17 mouse cellular contexts compared by ENCODE assay signal in genomic region chr5:32761566-32762140, GRCm38 (mm10). TPM values are rescaled to one million over a fixed set of nuclear protein-coding genes. Genes with fewer than 3 reads are reported as not detected.
DNase-seq lines count a peak whose midpoint lies in the region; ATAC-seq and TF ChIP-seq lines count a peak whose summit lies in the region.
"Had no signal": no experiment of that assay in that cellular context is flagged by ENCODE, and none has a peak within 500 bp of the region (broad histone marks: within the 10 kb centered on the region; RNA-seq: fewer than 3 reads in every experiment).

No protein-coding gene starts in this region.

- no peak for TF ChIP-seq EP300 in heart, adult 2 months (IDR thresholded peaks at IDR 0.05; ENCODE audit: insufficient read depth, low read depth, low read length)

- peak; percentile 64 for ATAC-seq in heart, embryonic 16.5 days (replicated peaks; ENCODE audit: extremely low read depth, insufficient read depth, low FRiP score)
- ATAC-seq: hindbrain, postnatal 0 days; liver, embryonic 12.5 days had no signal

- no peak overlapping the region for H3K4me3 ChIP-seq in heart, adult 2 months
- no peak overlapping the region for H3K4me3 ChIP-seq in heart, embryonic 10.5 days
- H3K4me3 ChIP-seq in heart, embryonic 16.5 days (ENCODE audit: low read length), result no peak overlapping the region
- H3K4me3 ChIP-seq: embryonic facial prominence, embryonic 12.5 days; forebrain, embryonic 12.5 days; layer of hippocampus, adult 2 months; liver, embryonic 12.5 days; myocyte had no signal

- H3K79me2 ChIP-seq in heart, adult 2 months (replicated peaks; ENCODE audit: control insufficient read depth, insufficient read depth, low read length), result no peaks in the 10 kb centered on the region

- H3K4me1 ChIP-seq in heart, adult 2 months (ENCODE audit: control insufficient read depth, insufficient read depth, low read length), result peaks cover 3% of the 10 kb centered on the region
- H3K4me1 ChIP-seq in heart, embryonic 10.5 days, result peaks cover 4% of the 10 kb centered on the region; the same call in 1 of the 2 replicates
- peaks cover 11% of the 10 kb centered on the region for H3K4me1 ChIP-seq in heart, embryonic 16.5 days (ENCODE audit: control insufficient read depth, insufficient read depth, low read length)
- H3K4me1 ChIP-seq: embryonic facial prominence, embryonic 12.5 days; forebrain, embryonic 12.5 days had no signal

- no peaks in the 10 kb centered on the region for H3K9me3 ChIP-seq in heart, embryonic 10.5 days
- no peaks in the 10 kb centered on the region for H3K9me3 ChIP-seq in heart, embryonic 16.5 days (replicated peaks; ENCODE audit: control insufficient read depth, low read length)
- H3K9me3 ChIP-seq: embryonic facial prominence, embryonic 12.5 days; forebrain, embryonic 12.5 days; liver, embryonic 12.5 days had no signal

- no peak overlapping the region for H3K27ac ChIP-seq in heart, adult 2 months
- H3K27ac ChIP-seq in heart, embryonic 10.5 days, result no peak overlapping the region
- H3K27ac ChIP-seq in heart, embryonic 16.5 days (ENCODE audit: low read length), result no peak overlapping the region
- H3K27ac ChIP-seq: embryonic facial prominence, embryonic 12.5 days; forebrain, embryonic 12.5 days; hindbrain, postnatal 0 days; layer of hippocampus, adult 2 months; liver, embryonic 12.5 days had no signal

- intact Hi-C loops in heart, adult 2 months (cut with DNase I), result no loop called here

- H3K4me2 ChIP-seq in heart, embryonic 16.5 days (ENCODE audit: low read depth, low read length), result no peak overlapping the region
- H3K4me2 ChIP-seq: embryonic facial prominence, embryonic 12.5 days; forebrain, embryonic 12.5 days; liver, embryonic 12.5 days had no signal

- no peak overlapping the region for H3K9ac ChIP-seq in heart, adult 2 months (ENCODE audit: low read depth, low read length)
- H3K9ac ChIP-seq in heart, embryonic 16.5 days (ENCODE audit: low read length), result no peak overlapping the region
- H3K9ac ChIP-seq: embryonic facial prominence, embryonic 12.5 days; forebrain, embryonic 12.5 days; liver, embryonic 12.5 days had no signal

- WGBS in heart, adult 2 months, result 44% methylated on average over 5 of the region's 5 CpGs
- WGBS in heart, embryonic 10.5 days, result 80% methylated on average over 5 of the region's 5 CpGs
- 70% methylated on average over 5 of the region's 5 CpGs for WGBS in heart, embryonic 16.5 days

- peaks cover 5% of the 10 kb centered on the region for H3K36me3 ChIP-seq in heart, adult 2 months (ENCODE audit: control insufficient read depth, insufficient read depth, low read length)
- peaks cover 13% of the 10 kb centered on the region for H3K36me3 ChIP-seq in heart, embryonic 10.5 days
- 0 out of 2 replicates have a peak, but pooled peaks cover 5% of the 10 kb centered on the region for H3K36me3 ChIP-seq in heart, embryonic 16.5 days (ENCODE audit: control insufficient read depth, insufficient read depth)

- DNase-seq in heart, adult 2 months, result peak in 1 of 2 experiments; percentile 48
- no peak for DNase-seq in heart, embryonic 10.5 days (ENCODE audit: low spot score)
- DNase-seq in MEL-GATA-1-ER (ENCODE audit: extremely low read depth, low read depth), result peak; percentile 71
- DNase-seq in lung, postnatal 25 days (ENCODE audit: low spot score), result peak; percentile 34
- DNase-seq in gastrocnemius, postnatal 10 days, result no peak
- no peak for DNase-seq in right cerebral cortex, postnatal 10 days (ENCODE audit: low spot score in 2 of 2)
- DNase-seq in right cerebral cortex, postnatal 14 days, result no peak
- DNase-seq: cerebellum, adult 8-10 months; gastrocnemius, postnatal 36 days; thymus, adult 2 months had no signal

- peak; percentile 39; the same call in 1 of the 2 replicates for TF ChIP-seq POLR2A in heart, adult 2 months (IDR thresholded peaks at IDR 0.05; ENCODE audit: insufficient read depth, low read depth, low read length)

- no peaks in the 10 kb centered on the region for H3K27me3 ChIP-seq in heart, adult 2 months (ENCODE audit: control insufficient read depth, insufficient read depth, low read length)
- H3K27me3 ChIP-seq in heart, embryonic 10.5 days (ENCODE audit: insufficient read depth, poor library complexity, severe bottlenecking), result no peaks in the 10 kb centered on the region
- no peaks in the 10 kb centered on the region for H3K27me3 ChIP-seq in heart, embryonic 16.5 days (ENCODE audit: control insufficient read depth, insufficient read depth, low read length)
- H3K27me3 ChIP-seq: embryonic facial prominence, embryonic 12.5 days; forebrain, embryonic 12.5 days; liver, embryonic 12.5 days had no signal

- TF ChIP-seq CTCF in heart, adult 2 months (IDR thresholded peaks at IDR 0.05), result no peak

RNA-seq across cellular contexts. Expression of gene Pisd, which starts 23.8 kb away (rescaled TPM):
- 10 to 100 TPM; 23.4 to 29.4 TPM for total RNA-seq in heart, adult 2 months (2021)
- 39.9 and 48.3 TPM in 2 replicates for polyA plus RNA-seq in heart, adult 2 months (2012; rRNA removed)
- polyA plus RNA-seq in heart, embryonic 10.5 days (2016; fragmentation: Nextera tagmentation; extraction: Ambion mirVana), result 60.5 and 65.5 TPM in 2 replicates
- 53.2 and 54.1 TPM in 2 replicates for polyA plus RNA-seq in heart, embryonic 16.5 days (2015; fragmentation: Nextera tagmentation; extraction: Ambion mirVana)
- 10 to 100 TPM; 23.2 to 27.4 TPM for total RNA-seq in gastrocnemius, postnatal 10 days (2021)

Comparison
In these comparisons a context has a peak if more than half of its experiments do, and no peak if none do; other contexts are left out.
1. DNase-seq: peak in MEL-GATA-1-ER (single experiment) and lung, postnatal 25 days (single experiment); none in heart, embryonic 10.5 days (single experiment), gastrocnemius, postnatal 10 days (single experiment), right cerebral cortex, postnatal 10 days (0 of 2) and right cerebral cortex, postnatal 14 days (single experiment).